Mouse (Mus musculus): ENCODE measurements around the gene Slx4. TPM values are rescaled to one million over a fixed set of nuclear protein-coding genes. Genes with fewer than 3 reads are reported as not detected.
"Not testable (repeated sequence)": the region's sequence is repeated elsewhere in the genome, so short reads cannot be mapped to it uniquely, and the experiment has no call there.

Slx4 gene
- total RNA-seq, 4 experiments from 2014 or later: 6.0 to 9.2 (median 8.3) TPM

GRCm38 (mm10) chr16:4012882-4013570, 9.5 kb upstream of the Slx4 start:
- DNase-seq (ENCODE audit: low spot score): no peak

- DNase-seq (ENCODE audit: low spot score): no peak
Measured at GRCm38 (mm10) chr16:3988410-3988809, 15.2 kb downstream of the Slx4 start.

DNA sequence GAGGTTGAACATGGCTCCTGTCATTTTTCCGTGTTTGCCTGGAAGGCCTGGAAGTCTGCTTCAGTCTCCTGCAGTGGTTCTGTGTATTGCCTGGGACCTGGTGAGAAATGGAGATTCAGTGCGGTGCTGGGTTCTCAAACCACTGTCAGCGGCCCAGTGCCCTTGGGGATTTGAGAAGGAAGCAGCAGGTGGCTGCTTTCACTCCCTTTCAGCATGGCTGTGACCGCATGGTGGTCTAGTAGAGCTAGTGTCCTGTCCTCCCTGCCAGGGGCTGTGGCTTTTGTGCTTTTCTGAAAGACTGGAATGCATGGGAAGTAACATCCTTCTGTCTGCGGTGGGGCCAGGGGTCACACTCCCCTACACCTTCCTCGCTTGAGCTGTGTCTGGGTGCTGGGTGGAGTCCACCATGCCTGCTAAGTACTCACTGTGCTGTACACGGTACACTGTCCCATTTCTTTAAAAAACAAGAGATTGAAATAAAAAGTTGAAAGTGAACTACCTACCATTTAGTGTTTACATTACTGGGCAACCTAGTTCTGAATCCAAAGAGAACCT, 20.3 kb downstream of the Slx4 start:
- DNase-seq (ENCODE audit: low spot score): no peak

- DNase-seq (ENCODE audit: low spot score): no peak
Measured at GRCm38 (mm10) chr16:3982173-3982572, 21.4 kb downstream of the Slx4 start.

DNA sequence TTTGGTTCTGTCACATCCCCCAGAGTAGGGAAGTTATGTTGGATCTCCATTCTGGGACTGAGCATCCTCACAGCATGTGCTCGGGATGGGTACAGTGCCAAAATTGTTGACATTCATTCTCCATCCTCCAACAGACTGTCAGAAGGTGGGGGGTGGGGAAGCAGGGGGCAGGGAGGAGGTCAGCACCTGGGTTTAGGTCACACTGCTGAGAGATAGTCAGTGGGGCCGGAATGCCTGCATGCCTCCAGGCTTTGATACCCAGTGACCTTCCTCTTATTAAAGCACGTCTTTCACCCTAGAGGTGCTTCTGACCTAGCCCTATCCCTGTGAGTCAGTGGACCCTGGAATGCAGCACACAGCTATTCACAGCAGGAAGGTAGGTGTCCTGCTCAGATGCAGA, 26.9 kb downstream of the Slx4 start:
- DNase-seq (ENCODE audit: low spot score): no peak

- DNase-seq (ENCODE audit: low spot score): no peak
Measured at GRCm38 (mm10) chr16:3976251-3976671, 27.3 kb downstream of the Slx4 start, which contains the start of gene Nlrc3. Nlrc3 (minus strand) TSS chr16:3976632.

- DNase-seq (ENCODE audit: low spot score): no peak
Measured at GRCm38 (mm10) chr16:3975658-3976057, 27.9 kb downstream of the Slx4 start.

- not testable (repeated sequence) for DNase-seq (ENCODE audit: low spot score)
Measured at GRCm38 (mm10) chr16:3974456-3974855, 29.1 kb downstream of the Slx4 start.

- DNase-seq (ENCODE audit: low spot score): no peak
Measured at GRCm38 (mm10) chr16:3965534-3965933, 38.0 kb downstream of the Slx4 start.

- DNase-seq (ENCODE audit: low spot score): no peak
Measured at GRCm38 (mm10) chr16:3964990-3965389, 38.6 kb downstream of the Slx4 start.

GRCm38 (mm10) chr16:3959261-3959660, 44.3 kb downstream of the Slx4 start:
- DNase-seq (ENCODE audit: low spot score): peak; percentile 55

GRCm38 (mm10) chr16:3956369-3956768, 47.2 kb downstream of the Slx4 start:
- peak; percentile 40 for DNase-seq (ENCODE audit: low spot score)

- no peak for DNase-seq (ENCODE audit: low spot score)
Measured at GRCm38 (mm10) chr16:3951141-3951540, 52.4 kb downstream of the Slx4 start.

- no peak for DNase-seq (ENCODE audit: low spot score)
Measured at GRCm38 (mm10) chr16:3934701-3935100, 68.9 kb downstream of the Slx4 start.

DNA sequence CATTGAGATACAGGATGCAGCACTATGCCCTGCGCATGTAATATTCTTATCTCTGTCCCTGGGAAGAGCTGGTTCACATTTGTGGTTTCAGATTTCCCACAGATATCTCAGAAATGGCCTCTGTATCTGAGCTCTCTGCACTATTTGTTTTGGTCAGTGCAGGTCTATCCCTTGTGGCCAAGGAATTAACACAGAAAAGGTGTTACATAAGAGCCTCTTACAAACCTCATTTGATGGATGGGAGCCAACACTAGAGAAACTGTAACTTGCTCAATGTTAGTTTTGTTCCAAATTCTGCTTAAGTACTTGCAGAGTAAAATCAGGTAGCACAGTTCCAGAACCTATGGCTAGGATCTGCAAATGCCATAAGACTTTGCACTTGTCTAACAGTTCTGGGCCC, 69.5 kb downstream of the Slx4 start:
- no peak for DNase-seq (ENCODE audit: low spot score)

- DNase-seq (ENCODE audit: low spot score): no peak
Measured at GRCm38 (mm10) chr16:3933536-3933935, 70.0 kb downstream of the Slx4 start.

- DNase-seq (ENCODE audit: low spot score): peak; percentile 20
Measured at GRCm38 (mm10) chr16:3929151-3929550, 74.4 kb downstream of the Slx4 start.

Other genes with a start within 250 kb of the Slx4 start
- not detected for gene Olfr15, start 172.9 kb downstream of the Slx4 start, total RNA-seq (2022)
- 1 to 10 TPM; 1.4 to 1.9 (median 1.7) TPM for gene Zfp174, start 156.5 kb downstream of the Slx4 start, total RNA-seq (2022)
- 10 to 100 TPM; 44.4 to 58.4 (median 51.3) TPM for gene Naa60, start 131.4 kb downstream of the Slx4 start, total RNA-seq (2022)
- gene Zfp597, start 119.2 kb downstream of the Slx4 start, total RNA-seq (2022): 10 to 100 TPM; 10.9 to 13.9 (median 12.3) TPM
- gene Gm20695, start 119.1 kb downstream of the Slx4 start, total RNA-seq (2022): 1 to 10 TPM in 1 of 4 experiments, under 1 TPM in 1, not detected in 2; 0.87 to 1.0 TPM
- 1 to 10 TPM; 4.0 to 5.7 (median 4.3) TPM for gene 1700037C18Rik, start 95.1 kb downstream of the Slx4 start, total RNA-seq (2022)
- 10 to 100 TPM in 2 of 4 experiments, 1 to 10 TPM in 2; 8.5 to 13.1 (median 10.5) TPM for gene Cluap1, start 95.0 kb downstream of the Slx4 start, total RNA-seq (2022)
- 1 to 10 TPM; 1.2 to 2.0 (median 1.5) TPM for gene Nlrc3, start 27.1 kb downstream of the Slx4 start, total RNA-seq (2022)
- not detected for gene Dnase1, start 33.2 kb upstream of the Slx4 start, total RNA-seq (2022)
- gene Trap1, start 74.1 kb upstream of the Slx4 start, total RNA-seq (2022): 100 to 1,000 TPM; 131 to 156 (median 146) TPM
- 10 to 100 TPM; 32.0 to 38.8 (median 35.0) TPM for gene Crebbp, start 210.2 kb upstream of the Slx4 start, total RNA-seq (2022)

Data from heart, adult 8-10 months (tissue).